Mouse (Mus musculus): Measurements from ENCODE around the gene Usp45.

Usp45 gene

GRCm38 (mm10) chr4:21789836-21790235 is 22.9 kb downstream of the Usp45 start:
- no peak for DNase-seq (ENCODE audit: low read depth, low spot score)

- DNase-seq (ENCODE audit: low read depth, low spot score) = peak; percentile 8
Measured at GRCm38 (mm10) chr4:21793631-21794030, 26.7 kb downstream of the Usp45 start.

- no peak for DNase-seq (ENCODE audit: low read depth, low spot score)
Measured at GRCm38 (mm10) chr4:21801013-21801412, 34.1 kb downstream of the Usp45 start.

- no peak for DNase-seq (ENCODE audit: low read depth, low spot score)
Measured at GRCm38 (mm10) chr4:21801620-21802019, 34.7 kb downstream of the Usp45 start.

- no peak for DNase-seq (ENCODE audit: low read depth, low spot score)
Measured at GRCm38 (mm10) chr4:21807204-21807603, 40.2 kb downstream of the Usp45 start.

GRCm38 (mm10) chr4:21810608-21811007 is 43.7 kb downstream of the Usp45 start:
- DNase-seq (ENCODE audit: low read depth, low spot score) = no peak

GRCm38 (mm10) chr4:21812635-21813034 is 45.7 kb downstream of the Usp45 start:
- DNase-seq (ENCODE audit: low read depth, low spot score) = no peak

- peak; percentile 26 for DNase-seq (ENCODE audit: low read depth, low spot score)
Measured at GRCm38 (mm10) chr4:21814029-21814428, 47.1 kb downstream of the Usp45 start.

- no peak for DNase-seq (ENCODE audit: low read depth, low spot score)
Measured at GRCm38 (mm10) chr4:21826616-21827015, 59.7 kb downstream of the Usp45 start.

GRCm38 (mm10) chr4:21832844-21833243 is 65.9 kb downstream of the Usp45 start:
- DNase-seq (ENCODE audit: low read depth, low spot score) = no peak

- peak; percentile 98 for DNase-seq (ENCODE audit: low read depth, low spot score)
Measured at GRCm38 (mm10) chr4:21847481-21848286, 80.7 kb downstream of the Usp45 start, which contains the start of gene Pnisr. Gene Pnisr (plus strand): TSS chr4:21847583.

GRCm38 (mm10) chr4:21848287-21848630 is 81.3 kb downstream of the Usp45 start:
- peak; percentile 74 for DNase-seq (ENCODE audit: low read depth, low spot score)

- no peak for DNase-seq (ENCODE audit: low read depth, low spot score)
Measured at GRCm38 (mm10) chr4:21857481-21857880, 90.5 kb downstream of the Usp45 start.

GRCm38 (mm10) chr4:21865226-21865625 is 98.3 kb downstream of the Usp45 start:
- DNase-seq (ENCODE audit: low read depth, low spot score) = no peak

GRCm38 (mm10) chr4:21878776-21879175 is 111.8 kb downstream of the Usp45 start:
- no peak for DNase-seq (ENCODE audit: low read depth, low spot score)

GRCm38 (mm10) chr4:21879565-21880220 is 112.7 kb downstream of the Usp45 start, which contains the start of gene Coq3:
Gene Coq3 (plus strand): TSS chr4:21879673.
- peak; percentile 86 for DNase-seq (ENCODE audit: low read depth, low spot score)

GRCm38 (mm10) chr4:21882806-21883205 is 115.8 kb downstream of the Usp45 start:
- DNase-seq (ENCODE audit: low read depth, low spot score) = no peak

GRCm38 (mm10) chr4:21885831-21886230 is 118.9 kb downstream of the Usp45 start:
- no peak for DNase-seq (ENCODE audit: low read depth, low spot score)

Data from telencephalon, adult 2 months (tissue).